Mouse (Mus musculus): ENCODE data around the gene Gm49450.

DNA sequence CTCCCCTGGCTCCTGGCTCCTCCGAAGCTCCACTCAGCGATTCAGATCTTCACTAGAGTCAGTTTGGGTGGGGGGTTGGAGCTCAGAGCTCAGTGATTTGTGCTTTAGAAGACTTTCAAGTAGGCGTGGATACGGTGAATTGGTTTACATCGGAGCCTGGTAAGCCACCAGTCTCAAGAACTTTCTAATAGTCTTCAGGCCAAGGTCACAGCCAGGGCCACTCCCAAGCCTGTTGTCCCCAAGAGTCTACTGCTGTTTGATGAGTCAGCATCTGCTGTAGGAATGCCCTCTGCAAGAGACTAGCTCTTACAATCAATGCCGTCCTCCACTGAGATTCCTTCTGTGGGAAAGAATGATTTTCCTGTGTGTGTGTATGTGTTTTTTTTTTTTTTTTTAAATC, 28.7 kb upstream of the Gm49450 start:
- TF ChIP-seq CTCF (IDR thresholded peaks at IDR 0.05; ENCODE audit: borderline replicate concordance, control insufficient read depth, extremely low read depth, insufficient read depth, low read length, poor library complexity) = no peak
- no peak for TF ChIP-seq POLR2A (IDR thresholded peaks at IDR 0.05; ENCODE audit: control insufficient read depth, extremely low read depth, insufficient read depth, low read length, poor library complexity)
